Mouse (Mus musculus) right cerebral cortex, postnatal 14 days (tissue): ENCODE data around the gene Golph3l.
"Not testable (repeated sequence)": the region's sequence is repeated elsewhere in the genome, so short reads cannot be mapped to it uniquely, and the experiment has no call there.

Source experiments
- DNase-seq: peaks from one replicate; pipeline ENCODE4 v3.0.0; 2022

Golph3l gene

GRCm38 (mm10) chr3:95588604-95589086, at the start of gene Golph3l:
Gene Golph3l, plus strand, starts transcription at chr3:95588934.
- DNase-seq, result peak; percentile 85

GRCm38 (mm10) chr3:95538936-95539335, 49.8 kb upstream of the Golph3l start:
- DNase-seq, result no peak

- no peak for DNase-seq
Measured at GRCm38 (mm10) chr3:95539837-95540236, 48.9 kb upstream of the Golph3l start.

DNA sequence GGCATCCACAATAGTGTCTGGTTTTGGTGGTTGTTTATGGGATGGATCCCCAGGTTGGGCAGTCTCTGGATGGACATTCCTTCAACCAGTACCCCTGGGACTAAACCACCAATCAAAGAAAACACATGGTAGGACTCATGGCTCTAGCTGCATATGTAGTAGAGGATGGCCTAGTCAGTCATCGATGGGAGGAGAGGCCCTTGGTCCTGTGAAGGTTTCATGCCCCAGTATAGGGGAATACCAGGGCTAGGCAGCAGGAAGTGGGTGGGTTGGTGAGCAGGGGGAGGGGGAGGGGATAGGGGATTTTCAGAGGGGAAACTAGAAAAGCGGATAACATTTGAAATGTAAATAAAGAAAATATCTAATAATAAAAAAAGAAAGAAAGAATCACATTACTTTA, 47.5 kb upstream of the Golph3l start:
- DNase-seq, result not testable (repeated sequence)

GRCm38 (mm10) chr3:95542171-95542570, 46.6 kb upstream of the Golph3l start:
- DNase-seq, result no peak

DNA sequence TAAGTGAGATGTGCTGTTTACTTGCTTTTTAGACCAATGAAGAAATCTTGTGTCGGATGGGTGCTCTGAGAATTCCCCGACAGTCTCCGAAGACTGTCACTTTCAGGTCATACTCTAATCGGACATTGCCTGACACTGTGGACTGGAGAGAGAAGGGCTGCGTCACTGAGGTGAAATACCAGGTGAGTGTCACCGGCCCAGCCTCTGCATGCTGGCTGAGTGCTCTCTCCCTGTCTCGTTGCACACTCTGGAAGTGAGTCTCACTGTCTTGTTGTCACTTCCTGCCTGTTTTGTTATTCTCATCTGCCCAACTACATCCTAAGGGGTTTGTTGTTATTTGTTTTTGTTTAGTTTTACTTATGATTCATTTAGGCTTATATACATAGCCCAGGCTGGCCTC, 45.8 kb upstream of the Golph3l start:
- no peak for DNase-seq

GRCm38 (mm10) chr3:95550176-95550575, 38.6 kb upstream of the Golph3l start:
- DNase-seq, result no peak

DNA sequence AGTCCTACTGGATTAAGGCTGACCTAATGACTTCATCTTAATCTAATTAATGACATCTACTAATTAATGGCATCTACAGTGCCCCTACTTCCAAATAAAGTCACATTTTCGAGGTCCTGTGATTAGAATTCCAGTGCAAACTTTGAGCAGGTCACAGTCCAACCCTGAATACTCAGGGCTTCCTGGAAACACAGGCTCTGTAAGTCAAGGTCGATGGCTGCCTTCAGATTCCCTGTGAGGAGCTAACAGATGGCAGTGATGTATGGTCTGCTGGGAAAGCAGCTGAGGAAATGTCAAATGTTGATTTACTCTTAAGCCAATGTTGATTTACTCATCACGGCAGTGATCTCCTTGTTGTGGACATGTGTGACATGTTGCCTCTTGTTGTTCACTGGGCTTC, 34.7 kb upstream of the Golph3l start:
- DNase-seq, result no peak

DNA sequence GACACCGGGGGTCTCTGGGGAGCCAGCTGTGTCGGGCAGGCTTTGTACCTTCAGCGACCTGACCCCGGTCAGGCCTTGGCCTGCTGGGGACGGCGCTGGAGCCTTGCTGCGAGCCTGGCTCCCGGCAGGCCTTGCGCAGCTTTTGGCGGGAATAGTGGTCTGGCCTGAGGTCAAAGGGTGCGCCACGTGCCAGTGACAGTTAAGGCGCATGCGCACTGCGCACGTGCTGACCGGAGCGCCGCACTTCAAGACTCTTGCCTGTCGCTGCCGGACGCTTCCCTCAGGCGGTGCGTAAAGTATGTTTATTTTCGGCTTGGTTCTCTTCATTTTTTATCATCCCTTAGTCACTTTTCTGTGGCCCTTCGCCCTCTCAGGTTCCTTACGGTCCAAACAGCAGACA, 29.3 kb upstream of the Golph3l start, which contains the start of gene Hormad1:
Gene Hormad1 (plus strand): TSS at position 241 of the 400 bp plus-strand sequence.
- no peak for DNase-seq

DNA sequence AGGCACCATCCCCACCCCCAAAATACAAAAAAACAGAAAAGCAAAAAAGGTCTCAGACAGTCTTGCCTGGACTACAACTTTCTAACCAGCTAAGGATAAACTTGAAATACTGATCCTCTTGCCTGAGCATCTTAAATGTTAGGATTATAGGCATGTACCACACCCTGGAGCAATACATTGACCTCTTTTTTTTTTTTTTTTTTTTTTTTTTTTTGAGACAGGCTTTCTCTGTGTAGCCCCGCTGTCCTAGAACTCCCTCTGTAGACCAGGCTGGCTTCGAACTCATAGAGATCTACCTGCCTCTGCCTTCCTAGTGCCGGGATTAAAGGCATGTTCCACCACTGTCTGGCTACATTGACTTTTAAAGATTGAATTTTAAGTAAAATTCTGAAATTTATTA, 28.0 kb upstream of the Golph3l start:
- DNase-seq, result no peak

GRCm38 (mm10) chr3:95561826-95562225, 26.9 kb upstream of the Golph3l start:
- no peak for DNase-seq

DNA sequence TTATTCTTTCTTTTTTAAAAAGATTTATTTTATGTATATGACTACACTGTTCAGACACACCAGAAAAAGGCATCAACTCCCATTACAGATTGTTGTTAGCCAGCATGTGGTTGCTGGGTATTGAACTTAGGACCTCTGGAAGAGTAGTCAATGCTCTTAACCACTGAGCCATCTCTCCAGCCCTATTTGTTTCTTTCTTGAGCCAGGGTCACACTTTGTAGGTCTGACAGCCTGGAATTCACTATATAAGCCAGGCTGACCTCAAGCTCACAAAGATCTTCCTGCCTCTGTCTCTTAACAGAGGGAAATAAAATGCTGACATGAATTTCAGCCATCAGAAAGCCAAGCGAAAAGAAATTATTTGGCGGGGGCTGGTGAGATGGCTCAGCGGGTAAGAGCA, 19.1 kb upstream of the Golph3l start:
- DNase-seq, result no peak

DNA sequence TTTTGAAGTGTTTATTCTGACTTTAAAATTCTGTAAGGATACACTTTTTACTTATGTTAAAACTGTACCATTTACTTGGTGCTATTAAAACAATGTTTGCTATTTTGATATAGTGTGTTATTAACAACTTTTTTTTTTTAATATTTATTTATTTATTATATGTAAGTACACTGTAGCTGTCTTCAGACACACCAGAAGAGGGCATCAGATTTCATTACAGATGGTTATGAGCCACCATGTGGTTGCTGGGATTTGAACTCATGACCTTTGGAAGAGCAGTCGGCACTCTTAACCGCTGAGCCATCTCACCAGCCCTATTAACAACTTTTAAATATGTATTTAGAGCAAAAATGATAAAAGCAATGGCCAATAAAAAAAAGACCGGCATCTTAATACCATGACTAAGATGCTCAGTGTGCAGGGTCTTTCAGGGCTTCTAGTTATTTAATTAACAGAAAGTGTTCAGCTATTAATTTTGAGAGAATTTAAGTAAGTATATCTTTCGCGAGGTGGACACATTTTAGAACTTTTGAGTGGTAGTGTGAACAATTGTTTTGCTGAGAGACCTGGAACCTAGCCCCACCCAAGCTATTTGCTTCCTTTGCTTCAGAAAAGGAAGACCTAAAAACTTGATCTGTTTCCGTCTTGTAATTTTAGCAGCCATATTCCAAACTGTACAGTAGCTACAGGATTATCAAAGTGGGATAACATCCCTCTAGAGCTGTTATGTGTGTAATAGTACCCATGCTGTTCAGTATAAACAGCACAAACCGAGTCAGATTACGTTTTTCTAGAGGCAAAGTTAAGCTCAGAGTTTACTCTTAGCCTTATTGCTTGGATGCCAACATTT, 755 bp upstream of the Golph3l start:
- DNase-seq, result no peak

GRCm38 (mm10) chr3:95598734-95599133, 10.0 kb downstream of the Golph3l start:
- DNase-seq, result no peak

- no peak for DNase-seq
Measured at GRCm38 (mm10) chr3:95601287-95601686, 12.6 kb downstream of the Golph3l start.

DNA sequence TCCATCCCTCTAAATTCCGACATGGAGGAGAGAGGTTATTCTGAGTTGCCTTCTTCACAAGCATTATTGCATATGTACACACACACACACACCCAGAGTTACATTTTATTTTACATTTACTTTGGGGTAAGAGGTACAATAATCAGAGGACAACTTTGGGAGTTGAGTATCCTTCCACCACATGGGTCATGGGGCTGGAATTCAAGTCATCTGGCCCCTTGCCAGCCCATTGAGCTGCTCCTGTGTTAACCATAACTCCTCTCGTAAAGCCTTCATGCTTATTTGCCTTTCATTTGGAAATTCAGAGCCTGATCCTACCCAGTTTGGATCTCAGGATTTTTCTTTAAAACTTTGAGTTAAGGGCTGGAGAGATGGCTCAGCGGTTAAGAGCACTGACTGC, 17.4 kb downstream of the Golph3l start:
- DNase-seq, result no peak

DNA sequence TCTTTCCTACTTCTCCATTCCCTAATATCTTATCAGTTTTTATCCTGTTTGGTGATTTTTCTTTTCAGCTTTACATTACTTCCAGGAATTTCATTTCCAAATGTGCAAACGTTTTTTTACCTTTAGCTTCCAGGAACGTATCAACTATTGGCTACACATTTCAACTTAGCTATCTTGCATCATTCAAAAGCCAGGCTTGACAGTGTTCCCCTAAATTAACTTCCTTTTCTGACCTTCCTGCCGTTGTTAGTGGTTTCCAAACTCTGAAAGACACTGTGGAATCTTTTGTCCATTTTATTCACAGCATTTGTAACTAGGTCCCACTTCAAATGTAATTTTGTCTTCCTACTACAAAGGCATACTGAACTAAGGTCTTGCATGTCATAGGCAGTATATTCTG, 20.5 kb downstream of the Golph3l start:
- no peak for DNase-seq

DNA sequence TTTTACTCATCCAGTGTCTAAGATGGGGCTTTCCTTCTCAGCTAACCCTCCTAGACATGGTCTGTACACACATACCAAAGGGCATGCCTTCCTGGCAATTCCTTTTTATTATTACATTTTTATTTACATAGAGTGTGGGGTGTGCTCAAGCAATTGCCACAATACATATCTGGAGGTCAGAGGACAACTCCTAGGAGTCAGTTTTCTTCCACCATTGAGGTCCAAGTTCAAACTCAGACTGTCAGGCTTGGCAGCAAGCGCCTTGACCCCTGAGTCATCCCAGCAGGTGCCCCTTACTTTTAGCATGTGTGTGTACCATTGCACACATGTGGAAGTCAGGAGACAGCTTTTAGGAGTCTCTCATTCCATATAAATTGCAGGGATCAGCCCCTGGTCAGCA, 25.3 kb downstream of the Golph3l start:
- DNase-seq, result no peak

DNA sequence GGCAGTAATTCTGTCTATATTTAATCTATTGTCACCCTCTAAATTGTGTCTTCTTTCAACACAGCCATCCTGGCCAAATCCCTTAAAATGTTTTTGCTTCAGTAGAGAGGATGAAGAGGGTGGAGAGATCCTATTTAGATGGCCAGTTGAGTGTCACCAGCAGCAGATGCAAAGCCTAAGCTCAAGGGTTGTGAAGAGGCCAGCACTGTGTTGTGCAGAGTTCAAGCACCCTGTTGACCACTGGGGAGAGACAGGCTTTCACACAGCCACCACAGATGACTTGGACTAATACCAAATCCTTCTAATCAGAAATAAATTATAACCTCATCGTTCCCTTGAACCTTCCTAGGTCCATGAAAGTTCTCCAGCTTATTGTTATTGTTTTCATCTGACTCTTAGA, 29.8 kb downstream of the Golph3l start:
- no peak for DNase-seq

GRCm38 (mm10) chr3:95621241-95621640, 32.5 kb downstream of the Golph3l start:
- no peak for DNase-seq

- not testable (repeated sequence) for DNase-seq
Measured at GRCm38 (mm10) chr3:95622421-95622820, 33.7 kb downstream of the Golph3l start.

DNA sequence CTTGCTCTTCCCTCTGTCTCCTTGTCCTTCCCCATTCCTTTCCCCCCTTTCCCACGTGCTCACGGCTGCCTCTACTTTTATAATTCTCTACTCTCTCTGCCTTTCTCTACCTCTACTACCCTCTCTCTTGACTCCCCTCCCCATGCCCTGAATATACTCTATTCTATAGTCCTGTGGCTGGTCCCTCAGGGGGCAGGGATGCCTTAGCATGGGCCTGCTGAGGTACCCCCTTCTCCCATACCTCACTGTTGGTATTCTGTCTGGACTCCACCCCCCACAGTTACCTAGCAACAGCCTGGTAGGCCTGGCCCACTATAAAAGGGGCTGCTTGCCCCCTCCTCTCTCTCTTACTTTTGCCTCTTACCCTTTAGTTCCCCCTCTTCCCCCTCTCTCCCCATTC, 34.8 kb downstream of the Golph3l start:
- no peak for DNase-seq

DNA sequence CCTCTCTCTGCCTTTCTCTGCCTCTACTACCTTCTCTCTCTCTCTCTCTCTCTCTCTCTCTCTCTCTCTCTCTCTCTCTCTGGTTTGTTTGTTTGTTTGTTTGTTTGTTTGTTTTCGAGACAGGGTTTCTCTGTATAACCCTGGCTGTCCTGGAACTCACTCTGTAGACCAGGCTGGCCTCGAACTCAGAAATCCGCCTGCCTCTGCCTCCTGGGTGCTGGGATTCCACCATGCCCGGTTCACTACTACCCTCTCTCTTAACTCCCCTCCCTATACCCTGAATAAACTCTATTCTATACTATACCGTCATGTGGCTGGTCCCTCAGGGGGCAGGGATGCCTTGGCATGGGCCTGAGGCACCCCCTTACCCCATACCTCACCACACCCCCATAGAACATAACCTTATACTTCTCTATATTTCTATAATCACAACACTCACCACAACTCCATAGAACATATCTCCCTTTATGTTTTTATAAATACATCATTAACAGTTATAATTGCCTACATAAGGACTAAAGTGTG, 35.3 kb downstream of the Golph3l start:
- not testable (repeated sequence) for DNase-seq
